Mouse (Mus musculus) lung, postnatal 0 days (tissue): ENCODE data around the gene Slc7a5.

Experiments used
- CTCF ChIP-seq: IDR thresholded peaks from 2 replicates; pipeline ENCODE4 v1.5.1; 2016; ENCODE audit warnings: antibody characterized with exemption, mild to moderate bottlenecking
- EP300 ChIP-seq: IDR thresholded peaks from 2 replicates; pipeline ENCODE4 v1.6.1; 2016; ENCODE audit warnings: antibody characterized with exemption, mild to moderate bottlenecking, control low read depth

- TF ChIP-seq EP300 (no peak), CTCF (no peak)
Measured at GRCm38 (mm10) chr8:121954981-121955555, 47.6 kb upstream of the Slc7a5 start.
